Mouse (Mus musculus) urinary bladder, postnatal 36 days (tissue): ENCODE results near the gene Arl15.

Source experiments
- DNase-seq, 2 experiments: peaks; one replicate each; pipeline ENCODE4 v3.0.0; 2022; ENCODE audit warnings: low spot score in 2 of 2, mixed read lengths in 1 of 2

Arl15 gene

DNA sequence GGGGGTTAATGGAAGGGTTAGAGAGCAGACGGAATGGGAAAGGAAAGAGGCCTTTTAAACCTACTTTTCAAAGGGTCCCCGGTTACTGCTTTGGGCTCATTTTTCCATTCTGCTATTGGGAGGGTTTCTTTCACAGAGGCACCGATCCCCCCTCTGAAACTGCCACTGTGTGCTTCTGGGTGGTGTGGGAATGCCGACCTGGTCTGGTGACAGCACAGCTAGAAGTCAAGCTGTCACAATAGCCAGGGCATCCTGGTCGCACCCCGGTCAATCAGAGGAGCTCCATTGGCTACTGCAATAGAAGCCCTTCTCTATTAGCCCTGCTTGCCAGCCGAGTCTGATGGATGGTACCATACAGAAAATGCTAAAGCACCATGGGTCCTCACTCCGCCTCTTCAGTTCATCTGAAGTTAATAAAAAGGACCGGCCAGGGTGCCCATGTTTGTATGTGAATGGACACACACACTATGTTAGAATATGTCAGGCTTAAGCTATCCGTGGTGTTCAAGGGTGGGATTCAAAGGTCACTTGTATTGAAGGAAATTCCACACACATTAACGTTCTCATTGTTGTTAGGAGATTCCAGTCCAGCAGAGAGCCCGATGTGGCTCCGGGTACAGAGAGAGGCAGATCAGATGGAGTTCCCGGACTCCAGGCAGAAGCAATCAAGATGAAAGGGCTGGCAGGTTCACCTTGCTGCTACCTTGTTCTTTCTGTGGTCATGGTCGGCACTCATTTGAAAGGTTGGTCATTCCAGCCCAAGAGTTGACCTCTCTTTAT, 258.3 kb downstream of the Arl15 start:
- DNase-seq = no peak

DNA sequence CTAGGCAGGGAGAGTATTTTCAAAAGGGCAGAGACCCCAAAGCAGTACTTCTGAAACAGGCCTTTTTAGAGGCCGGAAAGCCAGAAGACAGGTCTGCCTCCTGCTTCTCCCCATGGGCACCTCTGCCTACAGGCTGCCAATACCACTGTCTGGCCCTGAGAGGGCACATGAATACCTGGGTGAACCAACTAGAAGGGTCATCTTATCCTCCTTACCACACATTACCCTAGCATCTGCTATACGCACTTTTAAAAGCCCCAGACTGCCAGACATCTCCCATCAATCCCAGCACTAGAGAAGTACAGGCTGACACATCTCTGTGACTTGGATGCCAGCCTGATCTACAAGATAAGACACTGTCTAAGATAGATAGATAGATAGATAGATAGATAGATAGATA, 259.0 kb downstream of the Arl15 start:
- no peak for DNase-seq

DNA sequence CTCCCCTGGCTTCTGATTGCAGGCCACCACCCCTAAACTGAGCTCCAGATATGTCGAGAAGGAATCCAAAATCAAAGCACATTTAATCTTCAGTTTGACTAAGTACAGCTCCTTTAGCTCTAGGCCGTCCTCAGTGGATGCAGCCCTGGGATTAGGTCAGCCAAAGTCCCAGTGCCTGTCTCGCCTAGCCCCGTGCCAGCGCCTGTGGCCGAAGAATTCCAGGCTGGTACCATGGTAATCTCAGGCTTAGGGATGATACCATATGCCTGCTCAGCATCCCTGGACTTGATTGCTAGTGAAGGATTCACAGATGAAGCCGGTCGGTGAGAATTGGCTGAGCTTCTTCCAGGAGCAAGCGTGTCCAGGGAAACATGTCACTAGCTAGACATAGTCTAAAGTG, 261.4 kb downstream of the Arl15 start:
- no peak for DNase-seq

DNA sequence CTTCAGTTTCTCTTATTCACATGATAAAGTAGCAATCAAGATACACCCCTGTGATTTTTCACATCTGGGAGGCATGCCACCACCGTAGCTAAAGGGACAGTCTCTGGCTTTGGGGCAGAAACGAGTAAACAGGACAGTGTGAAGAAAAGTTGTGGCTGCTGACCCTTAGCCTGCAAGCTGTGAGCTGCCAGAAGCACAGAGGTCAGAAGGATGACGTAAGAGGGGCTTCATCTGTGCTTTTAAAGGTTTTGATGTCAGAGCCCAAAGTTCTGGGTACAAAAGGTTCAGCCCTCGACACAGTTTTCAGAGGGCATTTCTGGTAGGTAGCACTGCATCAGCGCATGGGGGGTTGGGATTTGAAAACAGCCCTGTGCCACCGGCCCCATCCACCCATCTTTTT, 266.0 kb downstream of the Arl15 start:
- DNase-seq = peak in 1 of 2 experiments; percentile 10

DNA sequence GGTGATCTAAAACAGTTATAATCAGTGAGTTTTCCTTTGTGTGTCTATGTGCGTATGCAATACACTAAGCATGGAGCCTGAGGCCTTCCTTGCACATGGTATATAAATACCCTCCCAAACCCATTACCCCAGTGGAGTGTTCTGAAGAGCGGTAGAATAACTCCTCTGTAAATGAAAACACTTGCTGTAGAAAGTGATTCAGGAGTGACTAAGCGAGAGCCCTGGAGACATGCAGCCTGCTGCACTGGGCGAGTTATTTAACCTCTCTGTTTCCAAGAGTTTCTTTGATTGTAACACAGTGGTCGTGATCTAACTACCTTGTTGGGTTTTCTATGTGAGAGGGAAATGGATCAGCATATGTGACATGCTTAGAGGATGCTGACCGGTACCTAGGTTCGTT, 266.9 kb downstream of the Arl15 start:
- DNase-seq = no peak

DNA sequence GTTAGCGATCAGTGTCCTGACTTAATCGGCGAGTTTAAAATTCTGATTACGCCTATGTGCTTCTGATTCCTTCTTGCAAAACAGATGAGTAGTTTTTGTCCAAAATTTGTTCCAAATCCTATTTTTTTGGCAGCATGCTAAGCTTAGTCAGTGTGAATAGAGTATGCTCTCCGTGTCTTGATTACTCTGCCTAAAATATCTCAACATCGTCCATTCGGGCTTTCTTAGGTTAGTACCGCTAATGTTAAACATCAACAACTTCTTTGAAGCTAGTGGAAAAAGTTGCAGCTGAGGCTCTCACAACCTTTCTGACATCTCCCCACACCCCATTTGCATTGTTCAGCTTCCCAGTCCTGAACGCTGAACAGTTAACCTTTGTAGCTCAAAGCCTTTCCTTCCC, 269.8 kb downstream of the Arl15 start:
- DNase-seq = no peak

DNA sequence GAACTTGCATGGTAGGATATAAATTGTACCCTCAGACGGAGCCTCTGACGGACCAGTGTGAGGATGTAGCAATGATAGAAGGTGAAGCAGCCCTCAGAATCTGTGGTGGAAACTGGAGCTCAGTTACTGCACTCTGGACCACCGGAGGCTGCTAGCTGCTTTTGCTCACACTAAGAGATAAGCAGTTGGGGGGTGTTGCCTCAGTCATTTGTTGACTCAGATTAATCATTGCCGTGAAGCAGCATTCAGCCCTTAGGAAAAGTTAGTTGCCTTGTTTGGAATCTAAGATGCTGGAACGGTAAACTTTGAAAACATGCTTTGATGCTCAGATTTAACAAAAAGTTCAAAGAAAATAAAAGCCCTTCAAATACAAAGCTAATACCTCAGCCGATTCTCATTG, 270.7 kb downstream of the Arl15 start:
- no peak for DNase-seq

DNA sequence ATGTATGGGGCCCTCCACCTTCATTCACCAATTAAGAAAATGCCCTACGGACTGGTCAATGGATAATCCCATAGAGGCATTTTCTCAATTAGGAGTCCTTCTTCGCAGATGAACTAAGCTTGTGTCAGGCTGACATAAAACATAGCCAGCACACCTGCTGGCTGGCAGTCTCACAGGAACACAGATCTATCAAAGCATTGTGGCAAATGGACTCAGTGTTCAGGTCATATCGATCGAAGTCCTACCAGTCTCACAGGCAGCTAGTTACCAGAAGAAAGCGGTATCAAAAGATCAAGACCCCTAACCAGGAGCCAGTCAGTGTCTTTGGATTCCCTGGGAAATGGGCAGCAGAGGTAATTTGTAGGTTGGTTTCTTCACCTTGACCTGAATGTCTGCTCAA, 274.1 kb downstream of the Arl15 start:
- DNase-seq = no peak

DNA sequence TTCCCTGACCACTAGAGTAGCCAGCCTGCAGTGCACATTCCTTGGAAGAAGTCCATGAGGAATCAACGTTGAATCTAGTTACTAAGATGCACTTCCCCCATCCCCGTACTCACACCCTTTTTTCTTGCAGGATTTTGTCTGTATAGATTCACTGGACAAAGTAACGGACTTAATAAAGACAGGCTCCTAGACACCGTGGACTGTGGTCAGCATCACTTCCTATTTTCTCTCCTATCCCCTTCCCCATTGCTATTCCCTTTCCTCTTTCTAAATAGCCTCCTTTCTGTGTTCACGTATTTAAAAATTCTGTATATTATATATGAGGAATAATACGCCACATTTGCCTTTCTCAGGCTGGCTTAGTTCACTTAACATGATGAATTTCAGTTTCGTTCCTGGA, 277.1 kb downstream of the Arl15 start:
- no peak for DNase-seq

DNA sequence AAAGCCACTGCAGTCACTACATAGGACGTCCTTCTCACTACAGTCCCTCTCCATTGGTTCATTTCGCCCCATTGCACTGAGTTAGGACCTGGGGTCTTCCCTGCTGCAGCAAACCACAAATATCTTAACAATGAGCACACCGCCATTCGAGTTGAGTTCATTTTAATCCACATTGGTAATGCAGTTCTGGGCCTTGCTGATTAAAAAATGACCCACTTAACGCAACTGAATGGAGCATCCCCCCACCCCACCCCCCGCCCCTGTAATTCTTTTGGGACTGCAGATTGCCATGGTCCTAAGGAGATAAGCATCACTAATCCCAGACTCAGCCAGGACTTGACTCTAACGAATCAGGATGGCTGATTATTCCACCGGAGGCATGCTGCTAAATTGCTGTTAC, 280.2 kb downstream of the Arl15 start:
- no peak for DNase-seq

DNA sequence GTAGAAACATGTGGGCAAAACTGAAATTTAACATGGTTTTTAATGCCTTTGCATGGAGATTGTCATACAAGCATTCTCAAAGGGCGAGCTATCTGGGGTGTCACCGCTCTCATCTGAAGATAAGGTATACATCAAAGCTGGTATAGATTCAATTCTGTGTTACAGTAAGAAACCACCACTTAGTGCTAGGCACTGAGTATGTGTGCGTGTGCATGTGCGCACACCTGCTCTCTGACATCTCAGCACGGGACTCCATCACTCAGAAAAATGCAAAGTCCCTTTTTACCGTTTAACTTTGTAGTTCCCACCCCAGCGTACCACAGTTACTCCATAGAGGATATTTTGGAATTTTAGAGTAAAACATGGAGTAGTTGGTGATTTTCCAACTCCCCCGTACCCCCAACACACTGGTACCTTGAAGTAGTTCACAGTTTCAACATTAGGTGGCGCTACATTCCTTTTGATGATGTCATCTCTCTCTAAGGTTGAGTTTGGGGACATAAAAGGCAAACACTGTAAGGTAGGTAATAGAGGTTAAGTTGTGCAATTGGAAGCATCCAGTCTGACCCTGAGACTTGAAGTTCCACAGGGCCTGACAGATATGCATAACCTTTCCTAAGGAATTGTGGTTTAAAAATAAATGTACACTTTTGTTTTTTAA, 281.5 kb downstream of the Arl15 start:
- DNase-seq = no peak

DNA sequence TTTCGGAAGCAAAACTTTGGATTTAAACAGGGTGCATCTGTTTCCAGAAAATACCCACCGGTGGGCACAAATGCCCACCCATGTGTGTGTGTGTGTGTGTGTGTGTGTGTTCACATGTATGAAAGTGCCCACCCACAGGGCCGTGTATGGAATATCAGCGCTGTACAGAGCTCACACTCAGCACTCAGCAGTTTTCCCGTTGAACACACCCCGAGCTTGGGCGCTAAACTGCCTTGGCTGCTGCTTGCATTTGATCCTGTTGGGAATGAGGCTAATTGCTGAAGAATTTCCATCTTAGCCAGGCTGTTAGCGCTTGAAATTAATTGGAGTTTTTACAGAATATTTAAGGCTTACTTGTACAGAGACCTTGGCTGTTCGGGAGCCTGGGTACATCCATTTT, 282.9 kb downstream of the Arl15 start:
- DNase-seq = no peak

DNA sequence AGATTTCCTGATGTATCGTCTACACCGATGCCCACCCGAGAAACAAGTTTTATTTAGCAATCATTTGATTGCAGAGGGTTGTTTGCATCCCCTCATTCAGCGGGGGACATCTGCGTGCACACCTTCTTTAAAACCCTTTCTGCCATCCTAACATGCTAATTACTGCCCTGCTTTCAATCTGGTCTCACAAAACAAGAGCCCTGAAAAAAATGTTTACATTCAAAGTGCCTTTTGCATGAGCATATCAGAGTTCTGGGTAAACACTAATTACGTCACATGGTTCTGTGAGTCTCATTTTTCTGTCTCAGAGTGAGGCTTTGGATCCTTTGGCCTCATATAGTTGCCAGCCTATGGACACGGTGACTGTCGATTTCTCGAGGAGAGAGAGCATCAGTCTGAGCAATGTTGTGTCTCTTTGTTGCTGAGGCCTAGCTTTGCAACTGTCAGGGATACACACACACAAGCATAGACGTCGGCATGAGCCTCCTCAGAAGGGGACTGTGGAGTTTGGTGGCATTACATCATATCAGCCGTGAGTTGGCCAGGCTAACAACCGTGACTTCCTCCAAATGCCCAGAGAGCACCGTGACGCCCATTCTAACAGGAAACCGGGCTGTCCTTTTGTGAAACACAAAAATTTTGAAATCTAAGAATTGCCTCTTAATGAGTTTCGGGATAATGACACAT, 283.4 kb downstream of the Arl15 start:
- DNase-seq = no peak

DNA sequence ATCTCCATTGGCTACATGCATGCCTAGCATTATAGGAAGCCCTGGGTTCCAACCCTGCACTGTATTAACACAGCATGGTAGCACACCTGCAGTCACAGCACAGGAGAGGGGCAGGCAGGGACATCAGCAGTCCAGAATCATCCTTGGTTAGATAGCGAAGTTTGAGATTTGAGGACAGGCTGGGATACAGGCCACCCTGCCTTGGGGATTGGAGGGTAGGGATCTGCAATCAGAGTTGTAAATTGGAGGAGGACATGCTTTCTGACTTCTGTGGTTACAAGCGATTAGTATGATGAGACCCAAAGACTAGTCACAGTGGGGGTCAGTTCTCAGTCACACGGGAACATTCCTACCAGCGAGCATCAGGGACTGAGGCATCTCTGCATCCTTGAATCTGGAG, 284.5 kb downstream of the Arl15 start:
- DNase-seq = no peak

DNA sequence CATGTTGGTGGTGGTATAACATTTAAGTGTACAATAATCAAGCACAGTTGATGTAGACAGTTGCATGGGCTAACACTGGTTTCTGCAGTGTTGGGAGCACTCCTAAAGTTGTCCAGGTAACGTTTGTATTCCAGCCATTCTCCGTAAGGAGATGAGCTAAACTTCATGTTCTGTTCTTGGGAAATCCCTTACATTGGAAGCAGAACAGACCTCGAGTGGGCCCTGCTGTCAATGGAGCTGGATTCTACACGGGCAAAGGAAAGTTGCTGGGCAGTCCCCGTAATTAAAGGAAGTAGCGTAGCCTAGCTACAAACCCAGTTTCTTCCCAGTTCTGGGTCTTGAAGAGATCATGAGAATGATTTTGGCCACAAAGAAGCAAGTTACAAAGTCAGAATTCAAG, 285.4 kb downstream of the Arl15 start:
- no peak for DNase-seq

DNA sequence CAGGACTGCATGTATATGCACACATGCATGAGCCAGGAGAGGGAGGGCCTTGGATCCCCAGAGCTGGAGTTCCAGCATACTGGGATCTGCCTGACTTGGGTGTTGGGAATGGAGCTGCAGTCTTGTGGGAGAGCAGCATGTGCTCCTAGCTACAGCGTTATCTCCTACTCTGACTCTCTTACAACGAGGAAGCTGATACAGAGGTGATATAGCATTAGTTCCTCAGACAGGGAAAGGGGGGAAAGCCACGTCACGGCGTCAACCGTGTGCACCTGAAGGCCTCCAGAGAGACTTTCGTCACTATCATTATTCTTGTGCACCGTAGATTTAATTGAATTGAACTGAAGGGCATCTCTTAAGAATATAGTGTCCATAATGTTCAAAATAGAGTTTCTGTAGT, 286.2 kb downstream of the Arl15 start:
- DNase-seq = no peak

DNA sequence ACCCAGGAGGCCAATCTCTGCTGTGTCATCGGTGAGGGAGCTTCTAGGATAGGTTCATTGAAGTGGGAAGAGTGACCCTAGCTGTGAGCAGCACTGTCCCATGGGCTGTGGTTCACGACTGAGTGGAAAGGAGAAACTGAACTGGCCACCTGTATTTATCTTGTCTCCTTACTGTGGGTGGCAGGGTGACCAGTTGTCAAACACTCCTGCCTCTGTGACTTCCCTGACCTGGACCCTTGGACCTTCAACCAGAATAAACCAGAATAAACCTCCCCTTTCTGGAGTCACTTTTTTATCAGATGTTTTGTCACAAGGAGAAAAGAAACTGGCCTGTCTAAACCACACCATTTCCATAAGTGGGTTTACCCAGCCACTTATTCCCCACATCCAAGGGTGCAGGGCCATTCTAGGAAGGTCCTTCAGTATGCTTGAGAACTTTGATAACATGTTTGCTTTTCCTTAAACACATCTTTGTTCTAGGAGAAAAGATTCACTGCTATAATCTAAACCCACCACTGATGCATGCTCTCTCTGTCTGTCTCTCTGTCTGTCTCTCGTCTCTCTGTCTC, 289.3 kb downstream of the Arl15 start:
- no peak for DNase-seq

DNA sequence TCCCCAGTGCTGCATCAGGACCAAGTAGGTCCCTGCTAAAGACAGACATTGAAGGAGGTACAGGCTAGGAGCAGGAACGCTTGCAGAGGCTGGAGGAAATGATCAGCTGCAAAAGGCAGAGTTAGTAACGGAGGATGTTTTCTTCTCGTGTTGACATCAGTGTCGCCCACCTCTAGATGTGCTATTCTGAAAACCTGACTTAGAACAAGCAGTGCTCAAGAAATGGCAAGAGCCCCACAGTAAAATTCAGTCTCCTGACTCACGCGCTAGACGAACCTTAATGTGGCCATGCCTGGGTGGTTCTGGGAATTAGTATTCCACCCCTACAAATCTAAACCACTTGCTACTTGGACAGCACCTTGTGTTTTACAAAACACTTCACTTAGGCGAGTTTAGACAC, 291.1 kb downstream of the Arl15 start:
- DNase-seq = no peak

DNA sequence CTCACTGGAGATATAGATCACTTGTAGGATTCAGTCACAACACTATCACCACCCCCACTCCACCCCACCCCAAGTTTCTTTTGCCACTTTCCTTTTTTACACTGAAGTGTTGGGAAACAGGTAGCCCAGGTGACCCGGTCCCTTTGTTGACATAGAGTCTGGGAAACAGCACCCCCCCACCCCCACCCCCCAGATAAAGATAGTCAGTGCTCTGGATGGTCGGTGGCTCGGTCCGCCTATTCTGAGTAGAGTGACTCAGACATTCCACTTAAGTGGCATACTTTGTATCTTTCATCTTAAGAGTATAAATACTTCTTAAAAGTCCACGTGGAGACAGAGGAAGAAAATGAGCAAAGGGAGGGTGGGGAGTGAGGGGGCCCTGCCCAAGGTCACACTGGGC, 292.0 kb downstream of the Arl15 start:
- no peak for DNase-seq

DNA sequence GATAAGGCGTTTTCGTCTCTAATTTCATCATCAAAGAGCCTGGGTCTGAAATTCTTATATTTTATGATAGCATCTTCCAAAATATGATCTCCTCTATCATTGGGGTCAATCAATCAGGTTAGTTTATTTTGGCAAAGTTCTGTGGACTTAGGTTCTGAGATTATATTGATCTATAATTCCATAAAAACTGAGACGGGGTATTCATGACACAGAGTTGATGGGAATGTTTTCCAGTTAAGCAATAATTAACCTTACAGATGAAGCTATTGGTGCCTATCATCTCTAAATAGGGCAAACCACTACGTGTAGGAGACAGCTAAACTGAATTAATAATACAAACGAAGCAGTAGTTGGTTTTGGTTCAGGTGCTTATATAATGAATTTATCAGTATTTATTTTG, 292.5 kb downstream of the Arl15 start:
- DNase-seq = no peak

DNA sequence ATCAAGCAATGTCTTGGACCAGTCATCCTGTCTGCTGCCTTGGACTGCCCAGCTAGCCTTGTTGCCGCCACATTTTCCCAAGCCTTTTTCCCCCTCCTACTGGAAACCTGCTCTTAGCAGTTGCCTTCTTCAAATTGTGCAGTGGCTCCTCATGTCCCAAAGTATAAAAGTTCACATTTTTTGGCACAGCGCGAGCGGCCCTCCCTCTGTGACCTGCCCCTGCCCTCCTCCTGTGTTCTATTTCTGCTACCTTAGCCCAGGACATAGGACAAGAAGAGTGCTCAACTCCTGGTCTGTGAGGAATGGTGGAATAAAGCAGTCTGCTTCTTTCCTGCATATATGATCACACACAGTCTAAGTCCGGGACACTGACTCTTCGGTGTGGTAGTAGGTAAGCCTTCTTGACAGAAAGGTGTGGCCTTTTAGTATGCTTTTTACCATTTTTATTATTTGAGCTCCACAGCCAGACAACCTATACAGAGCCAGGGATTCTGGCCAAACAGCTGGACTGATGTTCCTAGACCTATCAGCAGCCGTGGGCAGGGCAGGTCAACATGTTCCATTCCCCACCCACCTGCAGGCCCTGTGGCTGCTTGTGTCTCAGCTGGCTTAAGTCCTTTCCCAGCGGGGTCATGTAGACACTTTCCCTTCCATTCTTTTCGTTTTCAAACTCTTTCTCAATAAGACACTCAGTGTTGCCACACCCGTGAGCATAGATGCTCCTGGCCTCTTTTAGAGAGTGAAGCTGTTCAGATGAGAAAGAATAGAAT, 293.6 kb downstream of the Arl15 start:
- DNase-seq = no peak

DNA sequence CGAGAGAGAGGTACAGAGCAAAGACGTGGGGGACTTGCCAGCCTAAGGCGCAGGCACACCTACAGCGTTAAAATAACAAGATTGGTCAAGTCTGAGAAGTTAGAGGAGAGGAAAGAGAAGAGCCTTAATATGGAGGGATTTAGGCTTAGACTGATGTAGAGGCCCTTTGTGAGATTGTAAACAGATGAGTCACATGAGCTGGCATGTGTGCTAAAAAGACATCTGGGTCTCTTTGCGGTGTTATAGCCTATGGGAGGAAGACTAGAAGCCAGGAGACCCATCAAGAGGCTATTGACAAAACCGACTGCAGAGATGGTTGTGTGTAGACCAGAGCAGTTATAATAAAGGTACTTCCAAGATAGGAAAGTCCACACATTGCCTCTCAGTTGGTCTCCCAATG, 296.5 kb downstream of the Arl15 start:
- no peak for DNase-seq
